18 mouse cellular contexts compared by ENCODE assay signal in the genomic region with DNA sequence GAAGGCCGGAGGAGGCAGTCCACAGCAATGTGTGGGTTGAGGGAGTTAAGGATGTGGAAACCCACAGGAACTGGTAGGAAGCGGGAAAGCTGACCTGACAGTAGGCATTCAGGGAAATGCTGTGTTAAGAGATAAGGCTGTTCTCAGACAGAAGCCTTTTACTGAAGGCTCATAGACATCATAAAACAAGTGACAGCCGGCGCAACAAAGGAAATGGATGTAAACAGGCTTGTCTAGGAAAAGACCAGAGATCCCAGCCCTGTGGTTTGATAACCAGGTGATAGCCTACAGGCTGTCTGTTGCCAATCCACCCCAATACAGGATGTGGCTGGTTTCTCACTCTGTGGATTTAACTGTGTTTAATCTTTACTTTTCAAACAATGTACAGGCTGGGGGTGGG.
DNase-seq lines count a peak whose midpoint lies in the region; ATAC-seq and TF ChIP-seq lines count a peak whose summit lies in the region.
"Had no signal": no experiment of that assay in that cellular context is flagged by ENCODE, and none has a peak within 500 bp of the region (broad histone marks: within the 10 kb centered on the region; RNA-seq: fewer than 3 reads in every experiment).

No protein-coding gene starts in this region.

- ATAC-seq in liver, embryonic 12.5 days, result 0 out of 2 replicates have a peak, but pooled peaks have one; percentile 32
- ATAC-seq in stomach, embryonic 16.5 days (ENCODE audit: insufficient read depth, low FRiP score), result peak; percentile 64; the same call in 1 of the 2 replicates
- ATAC-seq: forebrain, embryonic 16.5 days; midbrain, embryonic 15.5 days had no signal

- H3K9ac ChIP-seq in liver, embryonic 12.5 days, result no peak overlapping the region
- no peak overlapping the region for H3K9ac ChIP-seq in stomach, embryonic 16.5 days (ENCODE audit: low read length)
- H3K9ac ChIP-seq: heart, embryonic 15.5 days; limb, embryonic 15.5 days; midbrain, embryonic 15.5 days had no signal

- peaks cover 7% of the 10 kb centered on the region; the same call in 1 of the 2 replicates for H3K4me1 ChIP-seq in liver, embryonic 12.5 days
- no peaks in the 10 kb centered on the region for H3K4me1 ChIP-seq in stomach, embryonic 16.5 days (ENCODE audit: control insufficient read depth, insufficient read depth, low read length)
- H3K4me1 ChIP-seq: limb, embryonic 15.5 days; midbrain, embryonic 15.5 days had no signal

- no peaks in the 10 kb centered on the region for H3K36me3 ChIP-seq in liver, embryonic 12.5 days
- H3K36me3 ChIP-seq in stomach, embryonic 16.5 days (ENCODE audit: control insufficient read depth, insufficient read depth, low read length), result no peaks in the 10 kb centered on the region
- H3K36me3 ChIP-seq: heart, embryonic 15.5 days; limb, embryonic 15.5 days; midbrain, embryonic 15.5 days had no signal

- TF ChIP-seq CTCF in gastrocnemius, adult 2 months (IDR thresholded peaks at IDR 0.05), result no peak

- WGBS in liver, embryonic 12.5 days (ENCODE audit: insufficient replicate concordance), result 15% methylated on average over 4 of the region's 4 CpGs
- WGBS in stomach, embryonic 16.5 days, result 56% methylated on average over 4 of the region's 4 CpGs

- DNase-seq in gastrocnemius, adult 2 months, result no peak
- no peak for DNase-seq in gastrocnemius, postnatal 25 days
- peak; percentile 21 for DNase-seq in thymus, postnatal 0 days (ENCODE audit: low spot score)
- no peak for DNase-seq in thymus, postnatal 10 days (ENCODE audit: low spot score in 2 of 2)
- no peak for DNase-seq in kidney, adult 11 months
- no peak for DNase-seq in yolk sac, embryonic 10.5 days (ENCODE audit: low spot score)
- DNase-seq: adrenal gland, adult 2 months; cerebellum, adult 18-20 months; heart, adult 2 months; kidney, postnatal 36 days; lung, postnatal 36 days had no signal

- peak overlapping the region; percentile 81; the same call in 1 of the 2 replicates for H3K27ac ChIP-seq in gastrocnemius, adult 2 months
- no peak overlapping the region for H3K27ac ChIP-seq in liver, embryonic 12.5 days
- H3K27ac ChIP-seq in stomach, embryonic 16.5 days (ENCODE audit: low read length), result no peak overlapping the region
- H3K27ac ChIP-seq: heart, adult 2 months; heart, embryonic 15.5 days; limb, embryonic 15.5 days; midbrain, embryonic 15.5 days had no signal

- H3K4me3 ChIP-seq in gastrocnemius, adult 2 months, result no peak overlapping the region
- no peak overlapping the region for H3K4me3 ChIP-seq in liver, embryonic 12.5 days
- no peak overlapping the region for H3K4me3 ChIP-seq in stomach, embryonic 16.5 days (replicated peaks; ENCODE audit: low read length)
- H3K4me3 ChIP-seq: erythroblast, embryonic 14.5 days; heart, adult 2 months; heart, embryonic 15.5 days; limb, embryonic 15.5 days; midbrain, embryonic 15.5 days had no signal

- H3K4me2 ChIP-seq in liver, embryonic 12.5 days, result no peak overlapping the region
- H3K4me2 ChIP-seq in stomach, embryonic 16.5 days (ENCODE audit: low read depth, low read length), result no peak overlapping the region
- H3K4me2 ChIP-seq: heart, embryonic 15.5 days; limb, embryonic 15.5 days; midbrain, embryonic 15.5 days had no signal

- intact Hi-C loops in gastrocnemius, adult 2 months (cut with DNase I), result no loop called here

- no peaks in the 10 kb centered on the region for H3K9me3 ChIP-seq in liver, embryonic 12.5 days (replicated peaks)
- no peaks in the 10 kb centered on the region for H3K9me3 ChIP-seq in stomach, embryonic 16.5 days (replicated peaks; ENCODE audit: control insufficient read depth, low read length)
- H3K9me3 ChIP-seq: heart, embryonic 15.5 days; limb, embryonic 15.5 days; midbrain, embryonic 15.5 days had no signal

- H3K27me3 ChIP-seq in liver, embryonic 12.5 days (replicated peaks), result no peaks in the 10 kb centered on the region
- H3K27me3 ChIP-seq in stomach, embryonic 16.5 days (ENCODE audit: control insufficient read depth, insufficient read depth, low read length), result no peaks in the 10 kb centered on the region
- H3K27me3 ChIP-seq: heart, embryonic 15.5 days; limb, embryonic 15.5 days; midbrain, embryonic 15.5 days had no signal
